Mouse (Mus musculus) testis, adult 2 months (tissue): ENCODE data around the gene Deup1. TPM values are rescaled to one million over a fixed set of nuclear protein-coding genes. Genes with fewer than 3 reads are reported as not detected.

ENCODE experiments used
- H3K27ac ChIP-seq: fragments of 200-500 bp; 2 replicates; pipeline ENCODE4 v1.5.1; 2012; ENCODE audit warnings: low read depth, low read length; ENCODE audit not compliant: control insufficient read depth, insufficient read depth
- H3K27me3 ChIP-seq: fragments of 200-500 bp; 2 replicates; pipeline ENCODE4 v1.6.1; 2012; ENCODE audit warnings: mild to moderate bottlenecking, low read length, moderate library complexity; ENCODE audit not compliant: control insufficient read depth, insufficient read depth
- H3K36me3 ChIP-seq: fragments of 200-500 bp; 2 replicates; pipeline ENCODE4 v1.6.1; 2012; ENCODE audit warnings: mild to moderate bottlenecking, low read length; ENCODE audit not compliant: control insufficient read depth, insufficient read depth
- H3K4me1 ChIP-seq: fragments of 200-500 bp; 2 replicates; pipeline ENCODE4 v1.6.1; 2012; ENCODE audit warnings: low read length; ENCODE audit not compliant: control insufficient read depth, insufficient read depth
- H3K4me3 ChIP-seq: fragments of 200-500 bp; 2 replicates; pipeline ENCODE4 v1.5.1; 2012; ENCODE audit warnings: low read depth, mild to moderate bottlenecking, low read length, moderate library complexity, mixed read lengths; ENCODE audit not compliant: control insufficient read depth
- CTCF ChIP-seq: fragments of 200-500 bp; IDR thresholded peaks from 2 replicates; pipeline ENCODE4 v1.5.1; 2012; ENCODE audit warnings: low read depth, mild to moderate bottlenecking, inconsistent platforms, low read length, moderate library complexity; ENCODE audit not compliant: control insufficient read depth, insufficient read depth, insufficient replicate concordance
- POLR2A ChIP-seq: fragments of 200-500 bp; IDR thresholded peaks from 2 replicates; pipeline ENCODE4 v1.6.1; 2012; ENCODE audit warnings: low read depth, mild to moderate bottlenecking, inconsistent platforms, low read length, moderate library complexity; ENCODE audit not compliant: control insufficient read depth
- polyA plus RNA-seq: library from polyadenylated mRNA; depleted of rRNA; stranded (reverse); fragments of >200 nt; gene quantifications from 2 replicates; pipeline ENCODE4 v1.2.3, GENCODE M21; 2012

The Deup1 gene
- polyA plus RNA-seq, 1 experiment = 78.6 TPM

DNA sequence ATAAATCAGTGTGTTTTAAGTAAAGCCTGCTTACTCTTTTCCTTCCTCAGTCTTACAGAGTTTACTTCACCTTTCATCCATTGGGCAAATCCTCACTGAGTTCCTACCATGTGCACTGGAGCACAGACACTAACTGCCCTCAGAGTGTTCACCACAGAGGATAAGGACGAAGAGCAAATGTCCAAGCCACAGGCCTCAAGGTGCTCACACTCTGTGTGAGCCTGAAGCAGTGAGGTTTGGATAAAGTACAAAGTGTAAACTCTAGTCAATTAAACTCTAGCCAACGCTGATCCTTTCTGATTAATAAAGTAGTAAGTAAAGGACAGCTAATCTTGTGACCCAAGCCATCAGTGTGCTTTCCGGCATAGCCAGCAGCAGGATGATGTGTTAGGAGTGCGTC lies 33.6 kb downstream of the Deup1 start:
- Histone ChIP-seq H3K4me3 (no peak overlapping the region), H3K36me3 (no peaks in the 10 kb centered on the region), H3K27ac (no peak overlapping the region), H3K27me3 (no peaks in the 10 kb centered on the region), H3K4me1 (no peaks in the 10 kb centered on the region)
- TF ChIP-seq POLR2A (no peak), CTCF (no peak)

- Histone ChIP-seq H3K36me3 (no peaks in the 10 kb centered on the region), H3K4me3 (no peak overlapping the region), H3K27me3 (no peaks in the 10 kb centered on the region), H3K27ac (no peak overlapping the region), H3K4me1 (no peaks in the 10 kb centered on the region)
- no peak for TF ChIP-seq POLR2A
- no peak for TF ChIP-seq CTCF
Observed at GRCm38 (mm10) chr9:15587157-15587854, 40.4 kb downstream of the Deup1 start.

DNA sequence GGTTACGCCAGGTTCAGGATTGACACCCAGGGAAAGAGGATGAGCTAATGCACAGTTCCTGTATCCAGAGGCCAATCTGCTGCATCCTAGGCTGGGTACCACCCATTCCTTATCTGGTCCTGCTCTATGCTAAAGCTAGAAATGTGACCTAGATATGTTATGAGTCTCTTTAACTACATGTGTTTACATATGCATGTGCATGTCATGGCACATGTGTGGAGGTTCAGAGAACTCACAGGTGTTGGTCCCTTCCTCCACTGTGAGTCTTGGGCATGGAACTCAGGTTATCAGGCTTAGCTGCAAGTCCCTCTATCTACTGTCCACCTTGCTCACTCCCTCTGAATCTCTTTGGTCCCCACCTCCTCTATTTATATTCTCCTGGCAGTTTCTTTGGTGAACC lies 41.8 kb downstream of the Deup1 start:
- Histone ChIP-seq H3K4me3 (no peak overlapping the region), H3K27ac (no peak overlapping the region), H3K4me1 (no peaks in the 10 kb centered on the region), H3K36me3 (no peaks in the 10 kb centered on the region), H3K27me3 (no peaks in the 10 kb centered on the region)
- no peak for TF ChIP-seq CTCF
- no peak for TF ChIP-seq POLR2A

GRCm38 (mm10) chr9:15584209-15584608 lies 43.5 kb downstream of the Deup1 start:
- TF ChIP-seq CTCF = no peak
- TF ChIP-seq POLR2A = no peak

DNA sequence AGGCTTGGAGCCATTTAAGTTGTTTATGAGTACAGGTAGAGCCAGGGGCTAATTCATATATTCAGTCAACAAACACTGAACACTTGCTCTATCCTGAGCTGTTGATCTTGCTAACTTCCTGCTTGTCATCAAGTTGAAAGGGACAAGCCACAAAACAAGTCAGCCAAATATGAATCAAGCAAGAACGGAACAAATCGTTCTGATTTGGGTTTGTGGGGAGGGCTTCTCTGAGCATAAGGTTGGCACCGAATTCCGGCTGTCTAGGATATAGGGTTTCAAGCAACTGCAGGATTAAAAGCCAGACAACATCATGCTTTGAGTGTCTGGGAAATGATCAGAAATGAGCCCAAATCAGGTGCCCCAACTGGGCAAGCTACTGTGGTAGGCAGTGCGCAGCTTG lies 45.7 kb downstream of the Deup1 start:
- H3K36me3 ChIP-seq = no peaks in the 10 kb centered on the region
- no peak overlapping the region for H3K4me3 ChIP-seq
- no peak overlapping the region for H3K27ac ChIP-seq
- no peaks in the 10 kb centered on the region for H3K4me1 ChIP-seq
- no peak for TF ChIP-seq CTCF
- no peak for TF ChIP-seq POLR2A
- no peaks in the 10 kb centered on the region for H3K27me3 ChIP-seq

More at GRCm38 (mm10) chr9:15584209-15584608, 43.5 kb downstream of the Deup1 start:
- H3K36me3 ChIP-seq = no peaks in the 10 kb centered on the region
- H3K4me1 ChIP-seq = no peaks in the 10 kb centered on the region
- no peaks in the 10 kb centered on the region for H3K27me3 ChIP-seq
- H3K4me3 ChIP-seq = no peak overlapping the region
- H3K27ac ChIP-seq = no peak overlapping the region

GRCm38 (mm10) chr9:15580176-15580575 lies 47.6 kb downstream of the Deup1 start:
- Histone ChIP-seq H3K27ac (no peak overlapping the region), H3K27me3 (no peaks in the 10 kb centered on the region), H3K4me3 (no peak overlapping the region), H3K4me1 (no peaks in the 10 kb centered on the region), H3K36me3 (no peaks in the 10 kb centered on the region)
- TF ChIP-seq CTCF = no peak
- TF ChIP-seq POLR2A = no peak

DNA sequence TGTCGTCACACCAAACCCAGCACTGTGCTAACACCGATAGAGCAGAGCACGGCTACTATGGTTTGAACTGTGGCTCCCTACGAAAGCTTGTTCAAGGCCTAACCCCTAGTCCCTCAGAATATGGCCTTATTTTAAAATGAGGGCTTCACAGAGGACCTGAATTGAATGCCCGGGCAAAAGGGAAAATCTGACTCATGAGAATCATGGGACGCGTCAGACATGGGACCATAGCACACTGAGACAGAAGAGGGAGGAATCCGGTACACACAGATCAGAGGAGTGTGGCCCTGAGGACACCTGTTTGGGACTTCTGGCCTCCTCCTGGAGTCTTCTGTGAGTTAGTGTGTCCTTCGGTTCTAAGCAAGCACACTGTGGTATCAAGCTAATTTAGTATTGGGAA lies 48.8 kb downstream of the Deup1 start:
- H3K4me3 ChIP-seq = no peak overlapping the region
- no peaks in the 10 kb centered on the region for H3K36me3 ChIP-seq
- no peaks in the 10 kb centered on the region for H3K4me1 ChIP-seq
- no peak for TF ChIP-seq CTCF
- no peak for TF ChIP-seq POLR2A
- no peaks in the 10 kb centered on the region for H3K27me3 ChIP-seq
- H3K27ac ChIP-seq = no peak overlapping the region
